Mouse (Mus musculus) frontal cortex, postnatal 10 days (tissue): ENCODE results near the gene Pnp2.
"Not testable (repeated sequence)": the region's sequence is repeated elsewhere in the genome, so short reads cannot be mapped to it uniquely, and the experiment has no call there.

Experiments used
- DNase-seq, 2 experiments: peaks; one replicate each; pipeline ENCODE4 v3.0.0; 2022; ENCODE audit warnings: low spot score in 2 of 2, mixed read lengths in 1 of 2

Gene Pnp2

GRCm38 (mm10) chr14:50955942-50956508, at the start of gene Pnp2:
Gene Pnp2 (plus strand): TSS chr14:50955992.
- DNase-seq, result peak; percentile 53 to 66

- no peak for DNase-seq
Observed at GRCm38 (mm10) chr14:50908126-50908525, 47.7 kb upstream of the Pnp2 start.

DNA sequence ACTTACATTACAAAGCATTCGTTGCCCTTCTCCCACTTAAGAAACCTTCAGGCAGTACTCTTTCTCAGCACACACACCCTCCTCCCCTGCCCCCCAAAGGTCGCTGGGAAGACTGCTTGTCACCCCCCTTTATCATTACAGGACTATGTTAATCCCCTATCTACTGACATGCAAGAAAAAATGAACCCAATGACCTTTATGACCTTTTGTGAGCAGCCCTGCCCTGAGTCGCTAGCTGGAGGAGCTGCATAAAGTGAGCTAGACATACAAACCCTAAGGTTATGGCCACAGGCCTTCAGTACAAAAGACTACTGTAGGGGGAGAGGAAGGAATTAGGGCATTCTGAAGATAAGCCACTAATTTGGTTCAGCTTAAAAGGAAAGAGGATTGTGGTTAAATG, 44.4 kb upstream of the Pnp2 start:
- DNase-seq, result no peak

DNA sequence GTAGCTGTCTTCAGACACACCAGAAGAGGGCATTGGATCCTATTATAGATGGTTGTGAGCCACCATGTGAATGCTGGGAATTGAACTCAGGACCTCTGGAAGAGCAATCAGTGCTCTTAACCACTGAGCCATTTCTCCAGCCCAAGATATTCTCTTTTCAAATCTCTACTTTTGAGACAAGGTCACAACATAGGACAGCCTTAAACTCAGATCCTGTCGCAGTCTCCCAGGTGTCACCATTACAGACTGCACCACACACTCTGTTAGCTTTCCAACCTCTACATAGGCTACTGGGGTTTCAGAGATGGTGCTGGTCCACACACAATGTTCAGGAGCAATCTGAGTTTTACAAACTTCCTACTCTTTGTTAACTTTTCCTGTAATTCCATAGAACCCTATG, 32.4 kb upstream of the Pnp2 start:
- not testable (repeated sequence) for DNase-seq

- DNase-seq, result peak; percentile 96 to 97
Observed at GRCm38 (mm10) chr14:50924281-50925064, 31.3 kb upstream of the Pnp2 start, which contains the start of the genes Osgep and Apex1. Gene Osgep (minus strand): TSS chr14:50924893. Gene Apex1 (plus strand): TSS chr14:50924968.

- DNase-seq, result no peak
Observed at GRCm38 (mm10) chr14:50925111-50925920, 30.5 kb upstream of the Pnp2 start.

GRCm38 (mm10) chr14:50927366-50927765, 28.4 kb upstream of the Pnp2 start:
- DNase-seq, result no peak

GRCm38 (mm10) chr14:50929951-50930350, 25.8 kb upstream of the Pnp2 start:
- no peak for DNase-seq

DNA sequence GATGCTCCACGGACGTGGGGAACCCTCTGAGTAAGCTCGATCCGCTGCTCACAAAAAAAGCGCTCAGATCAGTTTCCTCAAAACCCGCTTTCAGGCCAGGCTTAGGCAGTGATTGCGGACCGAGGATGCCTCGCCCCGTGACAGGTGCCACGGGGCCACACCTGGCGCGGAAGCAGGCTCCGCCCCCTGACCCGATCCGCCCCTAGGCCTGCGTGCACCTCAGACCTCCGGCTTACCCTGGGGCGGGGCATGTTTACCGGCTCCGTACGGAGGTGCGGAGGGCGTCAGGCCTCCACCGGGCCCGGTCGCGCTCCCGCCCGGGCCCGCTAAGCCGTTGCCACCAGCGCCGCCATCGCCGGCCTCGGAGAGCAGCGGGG, 25.4 kb upstream of the Pnp2 start:
- DNase-seq, result peak in 1 of 2 experiments; percentile 56

- DNase-seq, result peak; percentile 99 to 100
Observed at GRCm38 (mm10) chr14:50930754-50931492, 24.9 kb upstream of the Pnp2 start, which contains the start of the genes Pip4p1 and Pnp. Gene Pip4p1 (minus strand): TSS chr14:50930856. Gene Pnp (plus strand): TSS chr14:50931082.

DNA sequence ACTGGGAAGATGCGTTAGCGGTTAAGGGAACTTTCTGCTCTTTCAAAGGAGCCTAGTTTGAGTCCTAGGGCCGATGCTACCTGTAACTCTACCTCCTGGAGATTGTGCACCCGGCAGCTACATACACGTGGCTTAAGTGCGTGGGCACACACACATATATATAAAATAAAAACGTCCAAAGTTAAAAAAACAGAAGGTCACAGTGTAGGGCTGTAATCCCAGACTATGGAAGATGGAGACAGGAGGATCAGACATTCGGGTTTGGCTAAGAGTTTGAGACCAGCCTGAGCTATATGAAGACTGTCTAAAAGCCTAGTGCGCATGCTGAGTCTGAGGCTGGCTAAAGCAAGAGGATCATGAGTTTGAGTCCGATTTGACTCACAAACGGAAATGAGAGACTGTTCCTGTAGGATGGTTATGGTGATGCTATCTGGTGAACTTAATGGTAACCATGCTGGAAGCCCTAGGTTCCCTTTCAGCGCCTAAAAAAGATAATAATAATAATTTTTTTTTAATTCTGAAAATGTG, 24.2 kb upstream of the Pnp2 start:
- DNase-seq, result no peak

DNA sequence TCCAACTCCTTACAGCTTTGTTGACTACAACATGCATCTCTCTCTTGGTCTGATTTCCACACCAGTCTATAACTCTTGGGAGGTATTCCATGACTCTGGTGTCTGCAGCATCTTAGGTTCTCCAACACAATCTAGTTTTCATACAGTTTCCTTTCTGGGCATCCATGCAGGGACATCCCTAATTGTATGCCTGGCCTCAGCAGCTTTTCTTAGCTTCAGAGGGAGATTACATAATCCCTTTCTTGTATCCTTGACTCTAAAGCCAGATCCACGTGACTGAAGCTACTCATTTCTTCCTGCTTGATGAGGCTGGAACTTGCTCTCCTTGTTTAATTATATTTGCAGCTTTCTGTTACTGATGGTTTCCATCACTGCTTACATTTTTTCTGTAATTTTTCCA, 19.1 kb upstream of the Pnp2 start:
- DNase-seq, result no peak

- no peak for DNase-seq
Observed at GRCm38 (mm10) chr14:50938119-50938908, 17.5 kb upstream of the Pnp2 start.

- no peak for DNase-seq
Observed at GRCm38 (mm10) chr14:50938940-50939339, 16.9 kb upstream of the Pnp2 start.

GRCm38 (mm10) chr14:50943932-50944667, 11.7 kb upstream of the Pnp2 start, which contains the start of gene Gm49342:
Gene Gm49342 (plus strand): TSS chr14:50944517.
- peak; percentile 82 to 89 for DNase-seq

- not testable (repeated sequence) for DNase-seq
Observed at GRCm38 (mm10) chr14:50944668-50945033, 11.1 kb upstream of the Pnp2 start.

DNA sequence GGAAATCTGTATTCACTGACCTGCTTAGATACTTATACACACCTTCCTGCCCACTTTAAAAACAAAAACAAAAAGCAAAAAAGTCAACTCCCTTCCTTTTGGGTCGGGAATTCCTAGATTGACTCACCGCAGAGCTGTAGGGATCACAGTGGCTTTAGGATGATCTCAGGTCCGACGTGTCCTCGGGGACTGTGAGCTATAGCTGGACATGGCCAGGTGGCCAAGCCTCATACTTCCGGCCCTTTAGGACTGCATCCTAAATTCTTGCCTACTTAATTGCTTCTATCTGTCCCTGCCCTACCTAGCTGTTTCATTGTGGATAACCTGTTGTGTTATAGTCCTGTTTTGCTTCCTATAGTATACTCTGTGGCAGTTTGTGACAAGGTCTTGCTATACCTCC, 10.7 kb upstream of the Pnp2 start:
- not testable (repeated sequence) for DNase-seq

DNA sequence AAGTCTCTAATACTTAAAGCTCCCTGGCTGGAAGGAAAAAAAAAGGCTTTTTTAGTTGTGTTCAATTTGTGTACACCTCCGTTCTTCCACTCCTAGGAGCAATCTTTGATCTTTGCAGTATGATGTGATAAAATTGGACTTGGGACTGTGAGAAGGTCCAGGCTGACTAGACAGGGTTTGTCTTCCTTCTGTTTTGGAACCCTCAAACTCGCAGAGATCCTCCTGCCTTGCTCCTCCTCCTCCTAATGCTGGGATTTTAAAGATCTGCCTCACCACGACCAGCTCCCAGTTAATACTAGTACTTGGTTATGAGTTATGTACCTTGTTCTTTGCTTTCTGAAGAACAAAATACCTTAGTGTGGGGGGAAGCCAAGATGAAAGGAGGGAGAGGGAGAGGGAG, 10.3 kb upstream of the Pnp2 start:
- DNase-seq, result not testable (repeated sequence)

DNA sequence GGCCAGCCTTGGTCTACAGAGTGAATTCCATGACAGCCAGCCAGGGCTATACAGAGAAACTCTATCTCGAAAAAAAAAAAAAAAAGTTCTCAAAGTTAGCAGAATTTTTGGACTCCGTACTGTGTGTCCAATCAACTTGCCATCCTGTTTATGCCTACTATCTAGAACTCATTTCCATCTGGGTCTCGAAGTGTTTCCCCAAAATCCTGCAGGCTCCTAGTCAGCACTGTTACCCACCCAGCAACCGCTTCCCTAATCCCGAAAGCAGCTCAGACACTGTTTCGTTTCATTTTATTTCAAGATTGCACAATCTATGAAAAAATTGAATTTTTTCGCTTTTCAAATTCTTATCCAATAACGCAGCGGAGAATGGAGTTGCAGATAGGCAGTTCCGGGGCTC, 305 bp upstream of the Pnp2 start:
- no peak for DNase-seq

GRCm38 (mm10) chr14:50956724-50957123, 932 bp downstream of the Pnp2 start:
- DNase-seq, result not testable (repeated sequence)
